Mouse (Mus musculus): ENCODE measurements around the gene Sike1. TPM values are rescaled to one million over a fixed set of nuclear protein-coding genes. Genes with fewer than 3 reads are reported as not detected.

Sike1 gene
- 62.6 and 63.9 TPM in 2 replicates for polyA plus RNA-seq (2015; fragmentation: Nextera tagmentation; extraction: Ambion mirVana)

GRCm38 (mm10) chr3:102995605-102996321, at the start of gene Sike1:
TSS of gene Sike1 (plus strand) at chr3:102995708.

GRCm38 (mm10) chr3:102964033-102964432, 31.5 kb upstream of the Sike1 start, which contains the start of gene Nr1h5:
TSS of gene Nr1h5 (minus strand) at chr3:102964133.

GRCm38 (mm10) chr3:103020249-103020942, 24.9 kb downstream of the Sike1 start, which contains the start of gene Csde1:
TSS of gene Csde1 (plus strand) at chr3:103020426.

Other genes with a start within 250 kb of the Sike1 start
- 0.04 and 0.05 TPM in 2 replicates for gene Tshb, start 213.0 kb upstream of the Sike1 start, polyA plus RNA-seq (2015; fragmentation: Nextera tagmentation; extraction: Ambion mirVana)
- 0.47 TPM in 1 of 2 replicates, not detected in the other for gene Sycp1, start 59.6 kb upstream of the Sike1 start, polyA plus RNA-seq (2015; fragmentation: Nextera tagmentation; extraction: Ambion mirVana)
- gene Nr1h5, start 31.6 kb upstream of the Sike1 start, polyA plus RNA-seq (2015; fragmentation: Nextera tagmentation; extraction: Ambion mirVana): 0.08 and 0.11 TPM in 2 replicates
- 171 and 230 TPM in 2 replicates for gene Csde1, start 24.7 kb downstream of the Sike1 start, polyA plus RNA-seq (2015; fragmentation: Nextera tagmentation; extraction: Ambion mirVana)
- 41.6 and 44.2 TPM in 2 replicates for gene Nras, start 62.6 kb downstream of the Sike1 start, polyA plus RNA-seq (2015; fragmentation: Nextera tagmentation; extraction: Ambion mirVana)
- gene Ampd1, start 78.3 kb downstream of the Sike1 start, polyA plus RNA-seq (2015; fragmentation: Nextera tagmentation; extraction: Ambion mirVana): 0.35 TPM in 1 of 2 replicates, not detected in the other
- gene Dennd2c, start 106.9 kb downstream of the Sike1 start, polyA plus RNA-seq (2015; fragmentation: Nextera tagmentation; extraction: Ambion mirVana): 1.8 and 1.9 TPM in 2 replicates
- gene Bcas2, start 175.9 kb downstream of the Sike1 start, polyA plus RNA-seq (2015; fragmentation: Nextera tagmentation; extraction: Ambion mirVana): 110 and 130 TPM in 2 replicates